Mouse (Mus musculus): ENCODE measurements around the gene Recql. TPM values are rescaled to one million over a fixed set of nuclear protein-coding genes. Genes with fewer than 3 reads are reported as not detected.

Gene Recql
- polyA plus RNA-seq, 1 experiment from 2014 or later = 11.7 TPM

DNA sequence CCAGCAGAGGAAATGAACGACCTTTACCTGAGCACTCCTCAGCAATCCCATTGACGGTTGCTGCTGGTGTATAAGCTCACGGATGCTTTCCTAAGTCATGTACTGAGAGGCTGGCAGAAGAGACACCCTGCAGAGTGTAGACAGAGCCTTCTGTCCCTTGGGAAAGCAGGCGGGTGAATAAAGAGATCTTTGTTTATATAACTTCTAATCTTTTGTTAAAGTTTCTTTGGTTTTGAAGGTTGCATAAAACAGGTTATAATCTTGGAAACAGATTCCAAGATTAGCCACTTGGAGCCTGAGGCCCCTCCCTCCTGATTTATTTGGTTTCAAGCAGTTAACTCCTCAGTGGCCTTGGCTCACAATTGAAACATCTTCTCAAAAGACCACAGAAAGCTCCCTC lies 64.0 kb downstream of the Recql start, which contains the start of gene Slco1a5:
Slco1a5 (minus strand) TSS at position 101 of the 400 bp plus-strand sequence.
- Histone ChIP-seq H3K27me3 (ENCODE audit: control insufficient read depth, insufficient read depth, low read length) (no peaks in the 10 kb centered on the region), H3K4me2 (replicated peaks; ENCODE audit: low read depth) (no peak within 1 kb of the TSS), H3K27ac (replicated peaks) (no peak within 1 kb of the TSS), H3K4me3 (ENCODE audit: low read depth, low read length) (no peak within 1 kb of the TSS), H3K4me1 (replicated peaks; ENCODE audit: control insufficient read depth, insufficient read depth) (no peaks in the 10 kb centered on the region), H3K36me3 (ENCODE audit: control insufficient read depth, insufficient read depth, low read length) (no peaks in the 10 kb centered on the region), H3K9me3 (ENCODE audit: control insufficient read depth, low read length) (no peaks in the 10 kb centered on the region), H3K9ac (ENCODE audit: low read length) (no peak within 1 kb of the TSS)
- no peak for ATAC-seq (ENCODE audit: low FRiP score, low TSS enrichment)
- WGBS = 20% methylated on average over 4 of the region's 4 CpGs
- TF ChIP-seq CTCF (IDR thresholded peaks at IDR 0.05; ENCODE audit: low read depth) (no peak), EP300 (optimal IDR thresholded peaks at IDR 0.05) (no peak)
- no peak for DNase-seq (ENCODE audit: low spot score)

DNA sequence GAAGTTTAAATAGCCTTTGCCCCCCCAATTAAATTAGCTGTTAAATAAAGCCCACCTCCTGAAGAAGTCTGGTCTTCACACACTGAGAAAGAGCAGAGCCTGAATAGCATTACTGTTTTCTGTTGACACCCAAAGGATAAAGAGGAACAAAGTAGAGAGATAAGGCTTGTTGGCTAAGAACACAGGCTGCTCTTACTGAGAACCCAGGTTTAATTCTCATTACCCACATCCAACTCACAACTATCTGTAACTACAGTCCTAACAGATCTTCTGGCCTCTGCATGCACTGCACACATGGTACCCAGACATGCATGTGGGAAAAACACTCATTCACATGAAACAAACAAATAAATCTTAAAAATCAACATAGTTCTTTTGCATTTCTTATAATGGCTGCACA lies 69.8 kb downstream of the Recql start:
- H3K4me1 ChIP-seq (replicated peaks; ENCODE audit: control insufficient read depth, insufficient read depth) = no peaks in the 10 kb centered on the region
- H3K4me3 ChIP-seq (ENCODE audit: low read depth, low read length) = no peak overlapping the region
- no peak for TF ChIP-seq EP300 (optimal IDR thresholded peaks at IDR 0.05)
- TF ChIP-seq CTCF (IDR thresholded peaks at IDR 0.05; ENCODE audit: low read depth) = no peak
- DNase-seq (ENCODE audit: low spot score) (no peak), ATAC-seq (ENCODE audit: low FRiP score, low TSS enrichment) (no peak)
- no peak overlapping the region for H3K9ac ChIP-seq (ENCODE audit: low read length)
- no peak overlapping the region for H3K27ac ChIP-seq (replicated peaks)
- no peak overlapping the region for H3K4me2 ChIP-seq (replicated peaks; ENCODE audit: low read depth)
- H3K36me3 ChIP-seq (ENCODE audit: control insufficient read depth, insufficient read depth, low read length) = no peaks in the 10 kb centered on the region
- H3K9me3 ChIP-seq (ENCODE audit: control insufficient read depth, low read length) = no peaks in the 10 kb centered on the region
- no peaks in the 10 kb centered on the region for H3K27me3 ChIP-seq (ENCODE audit: control insufficient read depth, insufficient read depth, low read length)

DNA sequence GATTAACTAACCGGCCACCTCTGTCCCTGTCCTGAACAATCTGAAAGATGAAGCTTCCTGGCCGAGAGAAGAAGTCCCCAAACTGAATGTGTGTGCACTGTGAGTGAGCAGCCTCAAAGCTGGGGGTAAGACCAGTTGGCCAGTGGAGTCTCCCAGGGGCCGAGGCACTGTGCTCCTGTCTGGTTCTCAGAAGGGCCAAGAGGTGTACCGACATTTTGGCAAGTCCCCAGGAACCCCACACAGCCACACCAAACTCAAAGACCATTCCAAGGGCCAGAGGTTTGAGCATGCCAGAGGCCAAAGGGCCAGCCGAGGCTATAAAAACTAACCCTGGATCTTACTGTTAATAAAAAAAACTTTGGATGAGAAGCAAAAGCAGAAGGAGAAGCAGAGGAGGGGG lies 72.6 kb downstream of the Recql start:
- Histone ChIP-seq H3K9ac (ENCODE audit: low read length) (no peak overlapping the region), H3K4me3 (ENCODE audit: low read depth, low read length) (no peak overlapping the region), H3K27me3 (ENCODE audit: control insufficient read depth, insufficient read depth, low read length) (no peaks in the 10 kb centered on the region), H3K4me2 (replicated peaks; ENCODE audit: low read depth) (no peak overlapping the region), H3K27ac (replicated peaks) (no peak overlapping the region), H3K4me1 (replicated peaks; ENCODE audit: control insufficient read depth, insufficient read depth) (no peaks in the 10 kb centered on the region), H3K9me3 (ENCODE audit: control insufficient read depth, low read length) (no peaks in the 10 kb centered on the region), H3K36me3 (ENCODE audit: control insufficient read depth, insufficient read depth, low read length) (no peaks in the 10 kb centered on the region)
- ATAC-seq (ENCODE audit: low FRiP score, low TSS enrichment) = no peak
- WGBS = 77% methylated on average over 5 of the region's 5 CpGs
- DNase-seq (ENCODE audit: low spot score) = no peak
- TF ChIP-seq CTCF (IDR thresholded peaks at IDR 0.05; ENCODE audit: low read depth) (no peak), EP300 (optimal IDR thresholded peaks at IDR 0.05) (no peak)

DNA sequence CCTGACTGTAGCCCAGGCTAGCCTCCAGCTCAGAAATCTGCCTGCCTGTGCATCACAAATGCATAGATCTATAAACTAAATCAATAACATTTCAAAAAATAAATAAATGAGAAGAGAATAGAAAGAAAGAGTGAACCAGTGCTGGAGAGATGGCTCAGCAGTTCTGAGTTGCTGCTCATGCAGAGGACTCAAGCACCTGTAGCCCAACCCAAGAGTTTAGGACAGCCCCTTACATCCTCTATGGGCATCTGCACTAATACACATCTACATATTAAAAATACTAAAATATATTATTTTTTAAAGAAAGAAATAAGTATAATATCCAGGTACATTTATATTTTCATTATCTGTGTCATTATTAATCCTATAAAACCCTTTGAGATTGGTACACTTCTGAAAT lies 81.8 kb downstream of the Recql start:
- ATAC-seq (ENCODE audit: low FRiP score, low TSS enrichment) = no peak
- H3K9ac ChIP-seq (ENCODE audit: low read length) = no peak overlapping the region

More for the DNA sequence above, 81.8 kb downstream of the Recql start:
- H3K4me3 ChIP-seq (ENCODE audit: low read depth, low read length) = no peak overlapping the region
- H3K4me2 ChIP-seq (replicated peaks; ENCODE audit: low read depth) = no peak overlapping the region
- H3K9me3 ChIP-seq (ENCODE audit: control insufficient read depth, low read length) = no peaks in the 10 kb centered on the region
- DNase-seq (ENCODE audit: low spot score) = no peak
- no peaks in the 10 kb centered on the region for H3K27me3 ChIP-seq (ENCODE audit: control insufficient read depth, insufficient read depth, low read length)
- H3K36me3 ChIP-seq (ENCODE audit: control insufficient read depth, insufficient read depth, low read length) = no peaks in the 10 kb centered on the region
- H3K4me1 ChIP-seq (replicated peaks; ENCODE audit: control insufficient read depth, insufficient read depth) = no peaks in the 10 kb centered on the region
- TF ChIP-seq EP300 (optimal IDR thresholded peaks at IDR 0.05) (no peak), CTCF (IDR thresholded peaks at IDR 0.05; ENCODE audit: low read depth) (no peak)
- H3K27ac ChIP-seq (replicated peaks) = no peak overlapping the region

Other genes starting within 250 kb of the Recql start
- gene Slco1a6, start 178.6 kb downstream of the Recql start, polyA plus RNA-seq (2015; fragmentation: Nextera tagmentation; extraction: Ambion mirVana) = 0.11 and 0.13 TPM in 2 replicates
- gene Iapp, start 88.7 kb downstream of the Recql start, polyA plus RNA-seq (2015; fragmentation: Nextera tagmentation; extraction: Ambion mirVana) = 0.87 and 1.7 TPM in 2 replicates
- 1.4 and 1.6 TPM in 2 replicates for gene Slco1a5, start 64.1 kb downstream of the Recql start, polyA plus RNA-seq (2015; fragmentation: Nextera tagmentation; extraction: Ambion mirVana)
- gene Pyroxd1, start 41.4 kb downstream of the Recql start, polyA plus RNA-seq (2015; fragmentation: Nextera tagmentation; extraction: Ambion mirVana) = 24.5 and 24.7 TPM in 2 replicates
- 62.2 and 68.5 TPM in 2 replicates for gene Golt1b, start 134 bp upstream of the Recql start, polyA plus RNA-seq (2015; fragmentation: Nextera tagmentation; extraction: Ambion mirVana)
- 0.49 and 0.64 TPM in 2 replicates for gene Spx, start 26.4 kb upstream of the Recql start, polyA plus RNA-seq (2015; fragmentation: Nextera tagmentation; extraction: Ambion mirVana)
- gene Gys2, start 86.0 kb upstream of the Recql start, polyA plus RNA-seq (2015; fragmentation: Nextera tagmentation; extraction: Ambion mirVana) = 0.07 and 0.58 TPM in 2 replicates
- gene Ldhb, start 120.9 kb upstream of the Recql start, polyA plus RNA-seq (2015; fragmentation: Nextera tagmentation; extraction: Ambion mirVana) = 151 and 174 TPM in 2 replicates
- gene Kcnj8, start 184.5 kb upstream of the Recql start, polyA plus RNA-seq (2015; fragmentation: Nextera tagmentation; extraction: Ambion mirVana) = 44.6 and 45.4 TPM in 2 replicates